In genomic region chr11:107479053-107479861, GRCm38 (mm10) we compare ENCODE assay signal across 8 mouse cellular contexts. TPM values are rescaled to one million over a fixed set of nuclear protein-coding genes. Genes with fewer than 3 reads are reported as not detected.
DNase-seq lines count a peak whose midpoint lies in the region; ATAC-seq and TF ChIP-seq lines count a peak whose summit lies in the region.

Psmd12 (plus strand) TSS chr11:107479484.

- H3K4me2 ChIP-seq in heart, embryonic 15.5 days, result peak within 1 kb of the TSS; percentile 64
- peak within 1 kb of the TSS; percentile 85 for H3K4me2 ChIP-seq in liver, embryonic 14.5 days (ENCODE audit: low read depth)
- peak within 1 kb of the TSS; percentile 95 for H3K4me2 ChIP-seq in neural tube, embryonic 11.5 days (ENCODE audit: low read depth)
- H3K4me2 ChIP-seq in stomach, postnatal 0 days (replicated peaks; ENCODE audit: low read depth), result peak within 1 kb of the TSS; percentile 76

- peak; percentile 97 for ATAC-seq in heart, embryonic 15.5 days (replicated peaks; ENCODE audit: insufficient number of reproducible peaks, insufficient read depth, low FRiP score, low read depth)
- ATAC-seq in liver, embryonic 14.5 days (ENCODE audit: insufficient read depth), result peak; percentile 98
- ATAC-seq in neural tube, embryonic 11.5 days (ENCODE audit: insufficient read depth, low FRiP score, low TSS enrichment), result peak; percentile 97
- ATAC-seq in stomach, postnatal 0 days (ENCODE audit: low FRiP score, low TSS enrichment), result peak; percentile 99

- H3K27ac ChIP-seq in forebrain, embryonic 10.5 days, result peak within 1 kb of the TSS; percentile 95
- H3K27ac ChIP-seq in heart, embryonic 15.5 days, result peak within 1 kb of the TSS; percentile 87
- H3K27ac ChIP-seq in liver, embryonic 14.5 days, result peak within 1 kb of the TSS; percentile 46
- H3K27ac ChIP-seq in neural tube, embryonic 11.5 days (ENCODE audit: low read depth, low read length), result no peak within 1 kb of the TSS
- peak within 1 kb of the TSS; percentile 90 for H3K27ac ChIP-seq in stomach, postnatal 0 days (replicated peaks)

- TF ChIP-seq CTCF in liver, embryonic 14.5 days (IDR thresholded peaks at IDR 0.05; ENCODE audit: low read depth), result peak; percentile 46; the same call in 1 of the 2 replicates
- peak; percentile 49 for TF ChIP-seq CTCF in stomach, postnatal 0 days (IDR thresholded peaks at IDR 0.05; ENCODE audit: low read depth)

- peaks cover 9% of the 10 kb centered on the region for H3K36me3 ChIP-seq in forebrain, embryonic 10.5 days (replicated peaks)
- H3K36me3 ChIP-seq in heart, embryonic 15.5 days, result no peaks in the 10 kb centered on the region
- H3K36me3 ChIP-seq in liver, embryonic 14.5 days (replicated peaks; ENCODE audit: control insufficient read depth, insufficient read depth, low read depth), result no peaks in the 10 kb centered on the region
- no peaks in the 10 kb centered on the region for H3K36me3 ChIP-seq in neural tube, embryonic 11.5 days (ENCODE audit: control insufficient read depth, insufficient read depth, low read length)
- H3K36me3 ChIP-seq in stomach, postnatal 0 days (ENCODE audit: control insufficient read depth, insufficient read depth, low read length), result no peaks in the 10 kb centered on the region

- WGBS in forebrain, embryonic 10.5 days, result under 1% methylated on average over 51 of the region's 51 CpGs
- WGBS in heart, embryonic 15.5 days, result under 1% methylated on average over 51 of the region's 51 CpGs
- under 1% methylated on average over 49 of the region's 51 CpGs for WGBS in liver, embryonic 14.5 days (ENCODE audit: insufficient replicate concordance)
- under 1% methylated on average over 51 of the region's 51 CpGs for WGBS in neural tube, embryonic 11.5 days
- WGBS in stomach, postnatal 0 days, result under 1% methylated on average over 51 of the region's 51 CpGs

- H3K4me3 ChIP-seq in forebrain, embryonic 10.5 days, result peak within 1 kb of the TSS; percentile 74
- H3K4me3 ChIP-seq in heart, embryonic 15.5 days, result peak within 1 kb of the TSS; percentile 93
- peak within 1 kb of the TSS; percentile 74 to 84 for H3K4me3 ChIP-seq in liver, embryonic 14.5 days (ENCODE audit: insufficient read depth in 1 of 2, low read depth in 2 of 2, low read length in 2 of 2)
- peak within 1 kb of the TSS; percentile 95 for H3K4me3 ChIP-seq in neural tube, embryonic 11.5 days (ENCODE audit: low read depth, low read length)
- peak within 1 kb of the TSS; percentile 86 for H3K4me3 ChIP-seq in stomach, postnatal 0 days (ENCODE audit: low read depth, low read length)

- peak; percentile 96 to 98 for DNase-seq in CD8-positive naive resting alpha-beta T cell, adult 2 months (ENCODE audit: low read depth in 2 of 2, low spot score in 2 of 2)
- peak; percentile 93 for DNase-seq in c-Kit-positive CD71-negative TER-119-negative erythroid progenitor cells, embryonic 14.5 days (ENCODE audit: low read depth)
- peak; percentile 98 for DNase-seq in forebrain, embryonic 10.5 days (ENCODE audit: extremely low spot score, low spot score)
- DNase-seq in kidney, postnatal 25 days, result peak; percentile 97
- peak; percentile 90 to 93 (median 92) for DNase-seq in liver, embryonic 14.5 days (ENCODE audit: low read depth in 3 of 3, low spot score in 3 of 3)
- DNase-seq in neural tube, embryonic 11.5 days (ENCODE audit: low spot score), result peak; percentile 99
- DNase-seq in stomach, postnatal 0 days (ENCODE audit: low spot score), result peak; percentile 99

- H3K4me1 ChIP-seq in forebrain, embryonic 10.5 days, result peaks cover 15% of the 10 kb centered on the region
- H3K4me1 ChIP-seq in heart, embryonic 15.5 days (replicated peaks), result peaks cover 14% of the 10 kb centered on the region
- peaks cover 9 to 15% of the 10 kb centered on the region in 2 experiments for H3K4me1 ChIP-seq in liver, embryonic 14.5 days (replicated peaks; ENCODE audit: control insufficient read depth in 2 of 2, insufficient read depth in 2 of 2, low read length in 1 of 2)
- peaks cover 5% of the 10 kb centered on the region; the same call in 1 of the 2 replicates for H3K4me1 ChIP-seq in neural tube, embryonic 11.5 days (ENCODE audit: control insufficient read depth, insufficient read depth, low read length)
- peaks cover 4% of the 10 kb centered on the region; the same call in 1 of the 2 replicates for H3K4me1 ChIP-seq in stomach, postnatal 0 days (replicated peaks; ENCODE audit: control insufficient read depth, insufficient read depth)

- no peak for TF ChIP-seq EP300 in liver, embryonic 14.5 days (IDR thresholded peaks at IDR 0.05; ENCODE audit: low read depth)
- TF ChIP-seq EP300 in stomach, postnatal 0 days (optimal IDR thresholded peaks at IDR 0.05), result peak; percentile 73

- H3K9ac ChIP-seq in heart, embryonic 15.5 days, result peak within 1 kb of the TSS; percentile 99
- H3K9ac ChIP-seq in liver, embryonic 14.5 days (replicated peaks), result peak within 1 kb of the TSS; percentile 91
- H3K9ac ChIP-seq in neural tube, embryonic 11.5 days (ENCODE audit: low read length), result peak within 1 kb of the TSS; percentile 97
- peak within 1 kb of the TSS; percentile 98 for H3K9ac ChIP-seq in stomach, postnatal 0 days (ENCODE audit: low read length)

- H3K9me3 ChIP-seq in forebrain, embryonic 10.5 days, result no peaks in the 10 kb centered on the region
- H3K9me3 ChIP-seq in heart, embryonic 15.5 days (replicated peaks), result no peaks in the 10 kb centered on the region
- H3K9me3 ChIP-seq in liver, embryonic 14.5 days (ENCODE audit: control insufficient read depth, low read length), result no peaks in the 10 kb centered on the region
- H3K9me3 ChIP-seq in neural tube, embryonic 11.5 days (ENCODE audit: control insufficient read depth, low read length), result no peaks in the 10 kb centered on the region
- H3K9me3 ChIP-seq in stomach, postnatal 0 days (ENCODE audit: control insufficient read depth, low read length), result no peaks in the 10 kb centered on the region

- H3K27me3 ChIP-seq in forebrain, embryonic 10.5 days (ENCODE audit: poor library complexity, severe bottlenecking), result no peaks in the 10 kb centered on the region
- no peaks in the 10 kb centered on the region for H3K27me3 ChIP-seq in heart, embryonic 15.5 days
- H3K27me3 ChIP-seq in liver, embryonic 14.5 days (ENCODE audit: control insufficient read depth, insufficient read depth, low read length), result no peaks in the 10 kb centered on the region
- no peaks in the 10 kb centered on the region for H3K27me3 ChIP-seq in neural tube, embryonic 11.5 days (ENCODE audit: control insufficient read depth, insufficient read depth, low read length)
- H3K27me3 ChIP-seq in stomach, postnatal 0 days (ENCODE audit: control insufficient read depth, insufficient read depth, low read length), result no peaks in the 10 kb centered on the region

RNA-seq across cellular contexts. Expression of gene Psmd12, which starts in this region (rescaled TPM):
- 231 and 246 TPM in 2 replicates for polyA plus RNA-seq in forebrain, embryonic 10.5 days (2016; fragmentation: Nextera tagmentation; extraction: Ambion mirVana)
- polyA plus RNA-seq in heart, embryonic 15.5 days (2015; fragmentation: Nextera tagmentation; extraction: Ambion mirVana), result 132 and 134 TPM in 2 replicates
- 22.3 and 45.6 TPM in 2 replicates for polyA plus RNA-seq in liver, embryonic 14.5 days (2012; rRNA removed)
- polyA plus RNA-seq in liver, embryonic 14.5 days (2014; fragmentation: Nextera tagmentation; extraction: Ambion mirVana), result 103 and 105 TPM in 2 replicates
- 228 and 232 TPM in 2 replicates for polyA plus RNA-seq in neural tube, embryonic 11.5 days (2014; fragmentation: Nextera tagmentation; extraction: Ambion mirVana)
- 137 TPM in 2 replicates for polyA plus RNA-seq in stomach, postnatal 0 days (2015; fragmentation: Nextera tagmentation; extraction: Ambion mirVana)
